Mouse (Mus musculus) stomach, embryonic 15.5 days (tissue): ENCODE results near the gene Itpa. TPM values are rescaled to one million over a fixed set of nuclear protein-coding genes. Genes with fewer than 3 reads are reported as not detected.

Experiments used
- ATAC-seq: fragments of 200-750 bp; cut with Nextera tagmentation; 2 replicates; pipeline ENCODE4 v1.8.0; 2017; ENCODE audit warnings: low read depth, moderate number of reproducible peaks, moderate TSS enrichment; ENCODE audit not compliant: insufficient read depth, low FRiP score
- H3K27ac ChIP-seq: fragments of 300-500 bp; sonication (generic); 2 replicates; pipeline ENCODE4 v1.5.1; 2015; ENCODE audit warnings: mild to moderate bottlenecking, inconsistent platforms
- H3K27me3 ChIP-seq: fragments of 300-500 bp; sonication (generic); replicated peaks from 2 replicates; pipeline ENCODE4 v1.6.1; 2015; ENCODE audit warnings: inconsistent platforms
- H3K36me3 ChIP-seq: fragments of 300-500 bp; sonication (generic); 2 replicates; pipeline ENCODE4 v1.6.1; 2015; ENCODE audit warnings: inconsistent platforms
- H3K4me1 ChIP-seq: fragments of 300-500 bp; sonication (generic); 2 replicates; pipeline ENCODE4 v1.6.1; 2015; ENCODE audit warnings: inconsistent platforms
- H3K4me2 ChIP-seq: fragments of 300-500 bp; sonication (generic); 2 replicates; pipeline ENCODE4 v1.6.1; 2015; ENCODE audit warnings: mild to moderate bottlenecking, inconsistent platforms
- H3K4me3 ChIP-seq: fragments of 300-500 bp; sonication (generic); replicated peaks from 2 replicates; pipeline ENCODE4 v1.5.1; 2015; ENCODE audit warnings: inconsistent platforms
- H3K9ac ChIP-seq: fragments of 300-500 bp; sonication (generic); 2 replicates; pipeline ENCODE4 v1.6.1; 2015; ENCODE audit warnings: inconsistent platforms
- H3K9me3 ChIP-seq: fragments of 300-500 bp; sonication (generic); 2 replicates; pipeline ENCODE4 v1.6.1; 2016; ENCODE audit warnings: inconsistent platforms
- WGBS: fragments of 180-500 bp; shearing (Covaris S2); methylation state at CpG from one replicate; pipeline ENCODE4 v1.1.7; 2015; 5-methylcytosine and 5-hydroxymethylcytosine counted together
- polyA plus RNA-seq: library from polyadenylated mRNA; unstranded; fragments of >200 nt; fragmentation: Nextera tagmentation; extraction: Ambion mirVana; gene quantifications from 2 replicates; pipeline ENCODE4 v1.2.1, GENCODE M21; 2015

Itpa gene
- polyA plus RNA-seq, result 76.6 and 89.1 TPM in 2 replicates

GRCm38 (mm10) chr2:130667559-130667958 is at the start of gene Itpa:
Gene Itpa, plus strand, starts transcription at chr2:130667610.
- Histone ChIP-seq H3K27me3 (no peaks in the 10 kb centered on the region), H3K4me3 (peak within 1 kb of the TSS; percentile 73), H3K27ac (peak within 1 kb of the TSS; percentile 86), H3K9me3 (no peaks in the 10 kb centered on the region), H3K4me2 (peak within 1 kb of the TSS; percentile 91), H3K36me3 (peaks cover 16% of the 10 kb centered on the region; the same call in 1 of the 2 replicates), H3K4me1 (peaks cover 26% of the 10 kb centered on the region), H3K9ac (peak within 1 kb of the TSS; percentile 39; the same call in 1 of the 2 replicates)
- ATAC-seq, result peak; percentile 70
- WGBS, result 1% methylated on average over 31 of the region's 31 CpGs

DNA sequence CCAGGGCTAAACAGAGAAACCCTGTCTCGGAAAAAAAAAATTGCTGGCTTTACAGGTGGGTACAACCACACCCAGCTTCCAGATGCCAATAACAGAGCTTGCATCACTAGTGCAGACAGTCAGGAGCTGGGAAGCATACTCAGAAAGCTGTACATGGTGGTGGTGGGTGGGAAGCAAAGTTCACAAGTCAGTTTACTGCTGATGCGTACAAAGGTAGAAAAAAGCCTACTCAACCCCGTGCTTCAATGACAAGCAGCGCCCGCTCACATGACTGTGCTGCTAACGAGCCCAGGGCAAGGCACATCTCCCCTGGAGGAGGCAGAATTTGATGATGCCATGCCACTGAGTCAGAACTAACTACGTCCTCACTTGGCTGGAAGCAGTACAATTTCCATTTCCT is 48.4 kb upstream of the Itpa start:
- H3K27ac ChIP-seq, result no peak overlapping the region
- 87% methylated on average over 7 of the region's 7 CpGs for WGBS
- H3K9ac ChIP-seq, result no peak overlapping the region
- no peak overlapping the region for H3K4me2 ChIP-seq
- no peaks in the 10 kb centered on the region for H3K27me3 ChIP-seq
- H3K4me3 ChIP-seq, result no peak overlapping the region
- no peaks in the 10 kb centered on the region for H3K9me3 ChIP-seq
- peaks cover 32% of the 10 kb centered on the region for H3K36me3 ChIP-seq
- no peak for ATAC-seq
- H3K4me1 ChIP-seq, result no peaks in the 10 kb centered on the region

DNA sequence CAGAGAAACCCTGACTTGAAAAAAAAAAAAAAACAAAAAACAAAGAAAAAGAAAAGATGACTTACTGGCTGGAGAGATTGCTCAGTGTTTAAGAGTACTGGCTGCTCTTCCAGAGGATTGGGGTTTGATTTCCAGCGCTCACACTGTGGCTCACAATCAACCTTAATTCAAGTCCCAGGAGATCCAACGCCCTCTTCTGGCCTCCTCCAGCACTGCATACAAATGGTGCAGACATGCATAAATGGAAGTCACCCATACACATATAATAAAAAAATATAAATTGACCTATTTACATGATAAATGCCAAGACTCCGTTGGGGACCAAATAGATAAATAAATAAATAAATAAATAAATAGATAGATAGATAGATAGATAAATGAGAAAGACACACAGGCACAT is 39.0 kb upstream of the Itpa start:
- H3K4me3 ChIP-seq, result peak overlapping the region; percentile 95; the same call in 1 of the 2 replicates
- peaks cover 12% of the 10 kb centered on the region; the same call in 1 of the 2 replicates for H3K36me3 ChIP-seq

GRCm38 (mm10) chr2:130629080-130629838 is 38.2 kb upstream of the Itpa start:
- Histone ChIP-seq H3K4me2 (peak overlapping the region; percentile 82), H3K4me3 (peak overlapping the region; percentile 95), H3K36me3 (peaks cover 15% of the 10 kb centered on the region; the same call in 1 of the 2 replicates), H3K9ac (peak overlapping the region; percentile 94), H3K4me1 (peaks cover 9% of the 10 kb centered on the region), H3K27ac (peak overlapping the region; percentile 71), H3K9me3 (no peaks in the 10 kb centered on the region), H3K27me3 (0 out of 2 replicates have a peak, but pooled peaks cover 4% of the 10 kb centered on the region)
- WGBS, result 2% methylated on average over 37 of the region's 37 CpGs
- ATAC-seq, result peak; percentile 28; the same call in 1 of the 2 replicates

More for the DNA sequence above, 39.0 kb upstream of the Itpa start:
- Histone ChIP-seq H3K27me3 (no peaks in the 10 kb centered on the region), H3K9ac (no peak overlapping the region), H3K27ac (no peak overlapping the region), H3K4me1 (peaks cover 8% of the 10 kb centered on the region), H3K4me2 (peak overlapping the region; percentile 82), H3K9me3 (no peaks in the 10 kb centered on the region)
- ATAC-seq, result no peak
- WGBS, result 58% methylated on average over 3 of the region's 3 CpGs

DNA sequence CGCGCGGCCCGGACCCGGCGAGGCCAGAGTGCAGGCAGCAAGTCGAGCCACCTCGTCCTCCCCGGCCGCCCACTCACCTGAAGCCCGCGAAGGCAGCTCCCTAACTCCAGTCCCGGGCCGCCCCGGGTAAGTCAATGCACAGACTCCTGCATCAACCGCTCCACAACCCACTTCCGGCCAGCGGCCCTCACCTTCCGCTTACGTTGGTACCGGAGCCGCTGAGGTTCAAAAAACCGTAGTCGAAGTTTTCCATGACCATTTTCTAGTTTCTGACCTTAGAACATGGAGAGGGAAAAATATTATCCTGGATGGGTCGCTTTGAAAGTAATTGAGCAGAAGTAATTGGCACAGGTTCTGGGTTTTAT is 37.6 kb upstream of the Itpa start, which contains the start of the genes Fastkd5 and Ubox5:
Gene Fastkd5 (minus strand): TSS at position 189 of the 365 bp plus-strand sequence.
Gene Ubox5 (minus strand): TSS at position 200 of the 365 bp plus-strand sequence.
- under 1% methylated on average over 25 of the region's 25 CpGs for WGBS
- ATAC-seq, result peak; percentile 76; the same call in 1 of the 2 replicates

DNA sequence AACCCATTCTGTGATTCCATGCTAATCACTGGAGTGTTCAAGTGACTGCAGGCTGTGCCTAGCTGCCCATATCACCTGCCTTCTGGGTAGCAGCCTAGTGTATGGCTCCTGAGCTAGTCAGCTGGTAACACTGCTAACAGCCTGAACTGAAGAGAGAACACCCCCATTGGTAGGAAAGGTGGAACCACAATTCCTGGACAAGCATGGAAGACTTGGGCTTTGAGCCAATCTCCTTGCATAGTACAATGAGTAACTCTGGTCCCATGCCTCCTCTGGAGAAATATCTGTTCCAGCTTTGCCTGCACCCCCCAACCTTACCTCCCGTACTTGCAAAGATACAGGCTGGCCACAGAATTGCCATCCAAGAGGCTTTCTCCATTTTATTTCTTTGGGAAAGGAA is 35.0 kb upstream of the Itpa start:
- ATAC-seq, result no peak

More for the DNA sequence above, 37.6 kb upstream of the Itpa start, which contains the start of the genes Fastkd5 and Ubox5:
- H3K4me2 ChIP-seq, result peak within 1 kb of the TSS; percentile 82
- H3K9ac ChIP-seq, result peak within 1 kb of the TSS; percentile 94
- peaks cover 15% of the 10 kb centered on the region for H3K4me1 ChIP-seq
- H3K9me3 ChIP-seq, result no peaks in the 10 kb centered on the region
- peak within 1 kb of the TSS; percentile 95 for H3K4me3 ChIP-seq
- H3K27ac ChIP-seq, result peak within 1 kb of the TSS; percentile 71
- 0 out of 2 replicates have a peak, but pooled peaks cover 5% of the 10 kb centered on the region for H3K27me3 ChIP-seq
- H3K36me3 ChIP-seq, result peaks cover 13% of the 10 kb centered on the region; the same call in 1 of the 2 replicates

GRCm38 (mm10) chr2:130632887-130633675 is 34.3 kb upstream of the Itpa start:
- no peak overlapping the region for H3K4me2 ChIP-seq
- H3K4me3 ChIP-seq, result no peak overlapping the region
- H3K9ac ChIP-seq, result no peak overlapping the region
- H3K9me3 ChIP-seq, result no peaks in the 10 kb centered on the region
- peaks cover 30% of the 10 kb centered on the region for H3K4me1 ChIP-seq
- H3K27ac ChIP-seq, result no peak overlapping the region
- H3K27me3 ChIP-seq, result peaks cover 22% of the 10 kb centered on the region; the same call in 1 of the 2 replicates
- no peak for ATAC-seq
- WGBS, result 59% methylated on average over 5 of the region's 5 CpGs
- H3K36me3 ChIP-seq, result 0 out of 2 replicates have a peak, but pooled peaks cover 3% of the 10 kb centered on the region

More for the DNA sequence above, 35.0 kb upstream of the Itpa start:
- Histone ChIP-seq H3K4me1 (peaks cover 30% of the 10 kb centered on the region), H3K27me3 (peaks cover 22% of the 10 kb centered on the region; the same call in 1 of the 2 replicates), H3K9me3 (no peaks in the 10 kb centered on the region), H3K4me2 (no peak overlapping the region), H3K9ac (no peak overlapping the region), H3K4me3 (no peak overlapping the region), H3K27ac (no peak overlapping the region), H3K36me3 (0 out of 2 replicates have a peak, but pooled peaks cover 3% of the 10 kb centered on the region)
- WGBS, result 68% methylated on average over 1 of the region's 1 CpGs

GRCm38 (mm10) chr2:130634006-130634738 is 33.2 kb upstream of the Itpa start:
- 31% methylated on average over 14 of the region's 14 CpGs for whole genome bisulfite sequencing
- Histone ChIP-seq H3K4me2 (peak overlapping the region; percentile 74), H3K4me3 (peak overlapping the region; percentile 38), H3K27ac (no peak overlapping the region), H3K9ac (no peak overlapping the region), H3K9me3 (no peaks in the 10 kb centered on the region), H3K27me3 (peaks cover 22% of the 10 kb centered on the region; the same call in 1 of the 2 replicates), H3K36me3 (0 out of 2 replicates have a peak, but pooled peaks cover 3% of the 10 kb centered on the region), H3K4me1 (peaks cover 22% of the 10 kb centered on the region)
- ATAC-seq, result no peak

- Histone ChIP-seq H3K36me3 (0 out of 2 replicates have a peak, but pooled peaks cover 3% of the 10 kb centered on the region), H3K27ac (no peak overlapping the region), H3K27me3 (peaks cover 22% of the 10 kb centered on the region; the same call in 1 of the 2 replicates), H3K9me3 (no peaks in the 10 kb centered on the region), H3K9ac (peak overlapping the region; percentile 34), H3K4me2 (peak overlapping the region; percentile 74), H3K4me1 (peaks cover 22% of the 10 kb centered on the region), H3K4me3 (peak overlapping the region; percentile 38)
- WGBS, result 10% methylated on average over 38 of the region's 38 CpGs
- ATAC-seq, result no peak
Measured at GRCm38 (mm10) chr2:130634739-130635411, 32.5 kb upstream of the Itpa start.

DNA sequence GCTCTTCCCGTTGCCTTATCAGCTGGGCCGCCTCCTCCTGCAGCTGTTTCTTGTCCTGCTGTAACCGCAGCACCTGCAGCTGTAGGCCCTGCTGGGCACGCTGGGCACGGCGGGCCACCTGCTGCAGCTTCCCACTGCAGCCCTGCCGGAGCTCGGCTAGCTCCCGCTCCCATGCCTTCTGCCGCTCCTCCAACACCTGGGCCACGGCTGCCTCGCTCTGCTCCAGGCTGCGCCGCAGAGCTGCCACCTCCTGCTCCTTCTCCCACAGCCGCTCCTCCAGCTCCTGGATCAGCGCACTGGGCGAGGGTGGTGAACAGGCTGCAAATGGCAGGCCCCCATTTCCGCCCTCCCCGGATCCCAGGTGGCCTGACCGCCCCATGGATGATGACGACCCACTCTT is 31.6 kb upstream of the Itpa start:
- Histone ChIP-seq H3K9me3 (no peaks in the 10 kb centered on the region), H3K9ac (no peak overlapping the region), H3K4me1 (peaks cover 22% of the 10 kb centered on the region), H3K27ac (no peak overlapping the region; the same call in 1 of the 2 replicates), H3K4me2 (0 out of 2 replicates have a peak overlapping the region, but pooled peaks have one; percentile 11), H3K4me3 (no peak overlapping the region), H3K27me3 (peaks cover 22% of the 10 kb centered on the region; the same call in 1 of the 2 replicates), H3K36me3 (0 out of 2 replicates have a peak, but pooled peaks cover 3% of the 10 kb centered on the region)
- WGBS, result 35% methylated on average over 21 of the region's 21 CpGs
- no peak for ATAC-seq
